Mouse (Mus musculus): ENCODE results near the gene BC048562.

DNA sequence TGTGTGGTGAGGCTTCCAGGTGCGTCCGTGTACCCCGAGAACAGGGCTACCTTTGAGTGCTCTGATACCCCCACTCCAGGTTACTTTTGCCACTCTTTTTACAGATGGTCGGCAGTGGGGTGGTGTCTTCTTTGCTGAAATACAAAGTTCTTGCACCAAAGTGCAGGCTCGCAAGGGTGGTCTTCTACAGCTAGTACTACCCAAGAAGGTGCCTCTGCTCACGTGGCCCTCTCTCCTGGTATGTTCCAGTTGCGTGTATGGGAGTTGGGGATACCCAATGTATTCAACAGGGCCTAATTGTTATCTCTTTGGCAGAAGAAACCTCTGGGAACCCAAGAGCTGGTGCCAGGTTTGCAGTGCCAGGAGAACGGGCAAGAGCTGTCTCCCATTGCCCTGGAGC, 57.0 kb downstream of the BC048562 start:
- TF ChIP-seq CTCF (IDR thresholded peaks at IDR 0.05; ENCODE audit: extremely low read depth, insufficient read depth, insufficient read length, insufficient replicate concordance) (no peak), POLR2A (IDR thresholded peaks at IDR 0.05; ENCODE audit: low read depth, low read length) (no peak)
